Mouse (Mus musculus): ENCODE measurements around the gene Aph1b. TPM values are rescaled to one million over a fixed set of nuclear protein-coding genes. Genes with fewer than 3 reads are reported as not detected.
"Not testable (repeated sequence)": the region's sequence is repeated elsewhere in the genome, so short reads cannot be mapped to it uniquely, and the experiment has no call there.

Gene Aph1b
- 10 to 100 TPM; 20.2 to 21.5 TPM for total RNA-seq (2021)

DNA sequence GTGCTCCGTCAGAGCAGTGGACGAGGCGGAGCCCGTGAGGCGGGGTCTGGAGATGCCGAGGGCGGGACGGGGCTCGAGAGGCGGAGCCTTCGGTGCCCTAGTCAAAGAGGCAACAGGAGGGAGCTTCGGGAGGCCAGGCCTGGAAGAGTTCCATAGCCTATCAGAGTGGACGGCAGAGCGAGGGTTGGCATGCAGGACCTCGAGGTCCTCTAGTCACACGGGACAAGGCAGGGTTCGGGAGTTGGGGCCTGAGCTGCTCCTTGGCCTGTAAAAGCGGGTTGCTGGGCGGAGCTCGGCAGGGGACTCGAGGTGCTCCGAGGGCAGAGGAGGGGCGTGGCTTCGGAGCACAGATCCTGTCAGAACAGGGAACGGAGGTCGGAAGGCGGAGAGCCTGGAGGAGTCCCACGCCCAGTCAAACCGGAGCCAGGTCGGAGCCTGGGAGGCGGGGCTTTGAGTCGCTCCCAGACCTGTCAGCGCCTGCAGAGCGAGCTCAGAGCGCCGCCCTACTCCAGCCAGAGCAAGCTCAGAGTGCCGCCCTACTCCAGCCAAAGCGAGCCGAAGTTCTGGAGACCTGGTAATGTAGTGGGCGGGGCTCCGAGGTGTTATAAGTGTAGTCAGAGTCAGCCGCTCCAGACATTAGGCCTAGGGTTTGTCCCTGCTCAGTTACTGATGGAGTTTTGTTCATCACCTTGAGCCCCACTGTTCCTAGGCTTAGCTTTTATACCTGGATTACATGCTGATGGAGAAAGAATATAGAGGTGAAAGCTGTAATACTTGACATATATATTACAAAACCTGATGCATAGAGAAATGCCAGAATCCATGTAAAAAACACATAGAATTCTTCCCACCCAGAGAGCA lies at the start of gene Aph1b:
Gene Aph1b, minus strand, starts transcription at position 27 of the 861 bp plus-strand sequence.
- DNase-seq (ENCODE audit: low spot score in 2 of 2): peak; percentile 92 to 97
- intact Hi-C loops (cut with DNase I): loop anchor here (2.0 to 5.0 kb wide), 2 partner anchors 247 to 283 kb away; no protein-coding TSS in a partner anchor

DNA sequence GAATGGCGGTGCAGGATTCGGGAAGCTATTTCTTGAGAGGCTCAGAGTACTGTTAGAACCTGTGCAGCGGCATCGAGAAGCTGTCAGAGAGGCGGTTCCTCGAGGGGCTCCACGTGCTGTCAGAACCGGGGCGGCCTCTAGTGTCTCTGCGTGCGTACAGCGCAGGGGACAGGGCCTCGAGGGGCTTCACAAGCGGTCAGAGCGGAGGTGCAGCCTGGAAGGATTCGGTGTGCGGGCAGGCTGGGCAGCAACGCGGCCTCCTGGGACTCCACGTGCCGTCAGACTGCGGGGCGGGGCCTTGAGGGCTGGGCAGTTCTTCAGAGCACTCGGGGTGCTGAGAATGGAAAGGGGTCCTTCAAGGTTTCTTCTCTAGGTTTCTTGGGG lies 39.8 kb upstream of the Aph1b start:
- intact Hi-C loops (cut with DNase I): no loop called here
- no peak for DNase-seq (ENCODE audit: low spot score in 2 of 2)

DNA sequence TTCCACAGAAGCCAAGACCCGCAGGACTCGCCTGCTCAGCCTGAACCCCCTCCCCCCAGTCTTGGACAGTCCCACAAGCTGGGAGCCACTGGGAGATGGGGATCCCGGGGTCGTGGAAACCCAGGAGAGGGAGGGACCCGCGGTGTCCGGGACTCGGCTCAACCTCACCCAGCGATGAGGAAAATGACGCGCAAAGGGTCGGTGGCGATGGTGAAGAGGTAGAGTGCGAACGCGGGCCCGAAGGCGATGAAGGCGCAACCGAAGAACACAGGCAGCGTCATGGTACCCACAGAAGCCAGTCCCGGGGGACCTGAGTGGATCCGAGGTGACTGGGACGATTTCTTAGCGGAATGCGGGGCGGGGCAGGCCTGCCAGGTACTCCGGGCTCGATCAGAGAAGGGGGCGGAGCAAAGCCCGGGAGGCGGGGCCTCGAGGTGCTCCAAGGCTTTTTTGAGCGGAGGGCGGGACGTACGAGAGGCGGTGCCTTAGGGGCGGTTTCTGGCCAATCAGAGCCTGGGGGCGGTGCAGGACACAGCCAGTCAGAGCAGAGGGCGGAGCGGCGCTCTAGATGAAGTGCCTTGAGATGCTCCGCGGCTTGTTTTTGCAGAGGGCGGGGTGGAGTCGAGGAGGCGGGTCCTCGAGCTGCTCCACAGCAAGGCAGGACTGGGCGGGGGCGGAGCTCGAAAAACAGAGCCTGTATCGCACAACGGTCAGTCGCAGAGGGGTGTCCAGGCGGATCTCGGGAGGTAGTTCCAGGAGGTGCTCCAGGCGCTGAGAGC lies 39.2 kb upstream of the Aph1b start, which contains the start of gene Aph1c:
Gene Aph1c, minus strand, starts transcription at position 409 of the 779 bp plus-strand sequence.
- intact Hi-C loops (cut with DNase I): loop anchor here (1.0 to 5.0 kb wide), 2 partner anchors 85 to 103 kb away; partner anchors contain the start of gene Rab8b
- peak; percentile 98 to 100 for DNase-seq (ENCODE audit: low spot score in 2 of 2)

DNA sequence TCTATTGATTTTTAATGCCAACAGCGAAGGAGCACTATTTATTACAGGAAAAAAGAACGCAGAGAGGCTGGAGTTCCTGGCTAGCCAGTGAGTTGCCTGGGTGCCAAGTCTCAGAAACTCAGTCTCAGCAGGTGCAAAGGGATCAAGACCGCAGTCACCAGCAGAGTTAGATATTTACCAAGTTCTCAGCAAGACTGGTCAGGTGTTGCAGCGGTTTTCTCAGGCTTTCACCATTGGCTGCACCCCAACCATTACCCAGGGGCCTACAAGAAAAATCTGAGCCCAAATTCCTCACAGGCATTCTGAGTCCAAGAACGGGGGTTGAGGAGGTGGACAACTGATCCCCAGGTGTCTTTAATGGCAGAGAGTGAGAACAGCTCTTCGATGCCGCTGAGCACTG lies 38.6 kb upstream of the Aph1b start:
- DNase-seq (ENCODE audit: low spot score in 2 of 2): peak in 1 of 2 experiments; percentile 18
- intact Hi-C loops (cut with DNase I): loop anchor here (1.0 to 5.0 kb wide), 2 partner anchors 85 to 103 kb away; partner anchors contain the start of gene Rab8b

DNA sequence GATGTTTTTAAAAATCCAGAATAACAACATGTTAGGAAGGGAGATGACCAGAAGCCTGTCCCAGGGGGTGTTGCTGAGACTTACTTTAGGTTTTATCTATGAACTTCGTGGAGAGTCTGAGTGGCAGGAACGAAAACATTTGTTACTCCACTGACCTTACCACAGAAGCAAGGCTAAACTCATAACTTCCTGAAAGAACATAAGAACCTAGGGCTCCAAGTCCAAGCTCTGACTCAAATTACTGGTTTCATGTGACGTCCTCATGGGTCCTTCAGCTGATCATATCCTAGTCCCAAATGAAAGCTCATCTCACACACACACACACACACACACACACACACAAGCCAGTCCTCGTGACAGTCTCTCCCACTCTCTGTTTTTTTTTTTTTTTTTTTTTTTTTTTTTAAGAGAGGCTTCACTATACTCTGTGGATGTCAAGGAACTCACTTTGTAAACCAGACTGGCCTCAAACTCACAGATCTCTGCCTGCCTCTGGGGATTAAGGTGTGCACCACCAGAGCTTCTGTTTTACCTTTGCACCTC lies 37.1 kb upstream of the Aph1b start:
- intact Hi-C loops (cut with DNase I): loop anchor here (5.0 kb wide), 1 partner anchor 105 kb away; no protein-coding TSS in a partner anchor
- no peak for DNase-seq (ENCODE audit: low spot score in 2 of 2)

DNA sequence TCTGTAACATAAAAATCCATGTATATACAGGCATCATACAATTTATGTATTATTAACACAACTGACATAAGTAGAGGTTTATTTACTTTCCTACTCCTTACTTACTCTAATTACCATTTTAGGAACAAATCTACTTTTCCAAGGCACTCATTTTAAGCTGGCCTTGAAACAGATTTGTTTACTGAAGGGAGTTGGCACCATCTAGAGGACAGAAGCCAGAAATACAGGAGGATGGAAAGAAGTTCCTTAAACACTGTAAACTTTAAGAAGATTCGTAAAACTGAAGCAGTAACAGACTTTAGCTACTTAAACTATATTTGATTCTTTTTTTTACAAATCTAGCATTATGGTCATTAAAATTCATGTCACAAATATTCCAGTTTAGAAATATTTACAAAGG lies 30.7 kb upstream of the Aph1b start:
- DNase-seq (ENCODE audit: low spot score in 2 of 2): peak; percentile 28 to 67
- intact Hi-C loops (cut with DNase I): loop anchor here (5.0 kb wide), 2 partner anchors 179 to 314 kb away; partner anchors contain the start of gene Fbxl22

DNA sequence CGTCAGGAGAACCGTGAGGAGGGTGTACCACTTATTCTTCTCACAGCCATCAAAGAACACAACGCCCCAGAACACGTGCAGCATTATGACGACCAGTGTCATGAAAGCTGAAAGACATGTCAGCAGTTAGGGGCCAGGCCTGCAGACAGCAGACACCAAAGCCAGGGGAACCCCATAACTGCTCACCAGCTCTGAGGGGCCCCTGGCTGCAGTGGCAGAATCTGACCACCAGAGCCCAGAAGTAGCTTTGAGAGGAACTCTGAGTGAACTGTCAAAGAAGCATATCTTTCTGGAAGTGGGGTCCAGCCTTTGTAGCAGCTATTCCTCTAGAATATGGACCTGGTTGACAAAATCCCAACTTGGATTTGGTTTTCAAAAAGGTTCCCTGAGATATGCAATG lies 27.0 kb upstream of the Aph1b start:
- DNase-seq (ENCODE audit: low spot score in 2 of 2); intact Hi-C loops (cut with DNase I): not testable (repeated sequence)

DNA sequence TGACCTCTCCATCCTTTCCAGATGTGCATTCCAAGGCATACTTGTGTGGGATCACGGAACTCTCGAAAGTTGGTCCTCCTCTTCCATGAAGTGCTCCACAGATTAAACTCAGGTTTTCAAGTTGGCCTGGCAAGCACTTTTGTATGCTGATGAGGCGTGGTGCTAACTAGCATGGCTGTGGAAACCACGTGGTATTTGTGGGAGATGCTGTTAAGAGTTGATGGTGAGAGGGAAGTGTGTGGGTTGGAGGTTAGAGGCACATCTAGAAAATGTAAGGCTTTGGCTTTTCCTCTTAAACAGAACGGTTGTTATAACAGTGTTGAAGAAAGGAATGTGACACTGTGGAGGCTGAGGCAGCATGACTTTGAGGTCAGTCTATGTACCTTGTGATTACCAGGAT lies 25.7 kb upstream of the Aph1b start:
- intact Hi-C loops (cut with DNase I): loop anchor here (2.0 kb wide), 1 partner anchor 40 kb away; no protein-coding TSS in a partner anchor
- DNase-seq (ENCODE audit: low spot score in 2 of 2): no peak

DNA sequence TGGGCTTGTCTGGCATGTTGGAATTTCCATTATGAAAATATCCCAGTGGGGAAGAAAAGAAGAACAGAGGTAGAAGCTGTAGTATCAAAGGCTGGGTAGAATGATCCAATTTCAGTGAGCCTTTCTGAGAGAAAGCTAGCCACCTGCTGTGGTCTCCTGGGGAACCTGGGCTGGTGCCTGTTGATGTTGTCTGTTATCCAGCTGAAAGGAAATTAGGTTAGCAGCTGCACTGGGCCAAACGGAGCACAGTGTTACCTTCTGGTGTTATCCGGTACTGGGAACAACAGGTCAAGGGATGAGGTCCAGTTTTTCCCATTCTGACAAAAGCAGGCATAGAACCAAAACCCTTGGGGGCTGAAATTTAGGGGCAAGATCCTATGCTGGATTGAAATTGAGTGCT lies 18.1 kb upstream of the Aph1b start:
- no peak for DNase-seq (ENCODE audit: low spot score in 2 of 2)
- intact Hi-C loops (cut with DNase I): no loop called here

DNA sequence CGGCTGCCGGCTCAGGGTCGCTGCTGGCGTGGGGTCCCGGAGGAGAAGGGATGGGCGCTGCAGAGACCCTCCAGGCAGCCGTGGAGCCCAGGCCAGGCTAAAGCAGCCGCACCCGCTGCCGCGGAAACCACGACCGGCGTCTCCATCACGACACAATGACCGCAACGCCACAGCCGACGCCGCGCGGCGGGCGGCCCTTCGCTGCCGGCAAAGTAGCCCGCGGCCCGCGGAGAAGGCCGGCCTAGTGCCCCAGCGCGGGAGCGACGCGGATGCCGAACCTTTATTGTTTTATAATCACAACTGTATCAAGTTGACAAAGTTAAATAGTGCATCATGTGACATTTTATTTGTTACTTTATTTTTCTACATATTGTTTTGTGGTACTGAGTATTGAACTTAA lies 10.7 kb upstream of the Aph1b start:
- DNase-seq (ENCODE audit: low spot score in 2 of 2); intact Hi-C loops (cut with DNase I): not testable (repeated sequence)

DNA sequence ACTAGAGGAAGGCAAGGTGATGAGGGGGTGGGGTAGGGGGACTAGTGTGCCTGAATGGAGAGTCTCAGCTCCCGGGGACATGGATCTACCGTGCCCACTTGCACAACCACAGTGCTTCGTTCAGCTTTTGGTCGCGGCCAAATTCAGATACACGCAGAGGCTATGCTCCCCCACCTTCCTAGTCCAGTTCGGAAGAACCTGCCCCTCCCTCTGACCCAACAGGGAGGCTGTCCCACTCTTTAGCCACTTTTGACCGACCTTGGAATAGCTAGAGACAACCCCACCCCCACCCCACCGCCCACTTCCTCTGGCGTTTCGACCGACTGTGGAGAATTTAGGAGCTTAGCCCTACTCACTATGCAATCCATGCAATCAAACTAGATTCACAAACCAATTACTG lies 6.7 kb upstream of the Aph1b start:
- intact Hi-C loops (cut with DNase I): no loop called here
- DNase-seq (ENCODE audit: low spot score in 2 of 2): no peak

DNA sequence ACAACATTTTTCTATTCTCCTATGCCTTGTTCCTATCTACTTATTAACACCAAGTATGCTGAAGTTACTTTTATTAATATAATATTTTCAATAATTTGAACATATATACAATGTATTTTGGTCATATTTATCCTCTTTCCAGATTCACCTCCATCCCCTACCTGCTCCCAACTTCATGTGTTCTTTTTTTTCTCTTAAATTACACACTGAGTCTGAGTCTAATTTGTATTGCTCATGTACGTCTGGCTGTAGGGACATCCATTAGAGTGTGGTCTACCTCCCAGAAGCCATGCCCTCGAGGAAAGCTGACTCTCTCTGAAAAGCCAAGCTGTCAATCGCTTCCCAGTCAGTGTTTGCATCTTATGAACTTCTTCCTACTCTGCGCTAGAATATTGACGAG lies 1.4 kb upstream of the Aph1b start, which contains the start of gene Gm10647:
Gene Gm10647, plus strand, starts transcription at position 301 of the 400 bp plus-strand sequence.
- intact Hi-C loops (cut with DNase I): loop anchor here (5.0 kb wide), 1 partner anchor 246 kb away; no protein-coding TSS in a partner anchor
- no peak for DNase-seq (ENCODE audit: low spot score in 2 of 2)

DNA sequence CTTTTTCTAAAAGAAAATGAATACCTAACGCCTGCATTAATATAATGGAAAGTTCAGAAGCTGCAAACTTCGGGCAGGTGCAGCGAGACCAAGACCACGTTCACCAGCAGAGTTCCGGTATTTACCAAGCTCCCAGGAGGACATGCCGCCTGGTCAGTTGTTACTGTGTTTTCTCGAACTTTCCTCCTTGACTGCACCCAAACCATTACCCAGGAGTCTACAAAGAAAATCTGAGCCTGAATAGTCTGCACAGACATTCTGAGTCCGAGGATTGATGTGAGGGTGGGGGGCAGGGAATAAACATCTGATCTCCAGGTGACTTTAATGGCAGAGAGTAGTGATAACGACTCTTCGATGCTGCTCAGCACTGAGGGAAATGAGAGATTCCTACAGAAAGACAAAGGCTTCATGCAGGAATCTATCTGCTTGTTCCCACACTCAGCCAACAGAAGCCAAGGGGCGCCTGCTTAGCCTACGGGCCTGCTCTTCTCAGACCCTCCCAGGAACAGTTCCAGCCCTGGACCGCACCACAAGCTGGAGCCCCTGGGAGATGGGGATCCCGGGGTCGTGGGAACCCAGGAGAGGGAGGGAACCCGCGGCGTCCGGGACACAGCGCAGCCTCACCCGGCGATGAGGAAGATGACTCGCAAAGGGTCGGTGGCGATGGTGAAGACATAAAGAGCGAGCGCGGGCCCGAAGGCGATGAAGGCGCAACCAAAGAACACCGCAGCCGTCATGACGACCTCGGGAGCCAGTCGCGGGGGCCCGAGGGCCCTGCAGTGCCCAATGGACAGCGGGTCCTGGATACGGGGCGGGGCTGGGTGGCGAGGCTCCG lies 444 bp downstream of the Aph1b start:
- intact Hi-C loops (cut with DNase I): loop anchor here (2.0 to 5.0 kb wide), 2 partner anchors 247 to 282 kb away; no protein-coding TSS in a partner anchor
- DNase-seq (ENCODE audit: low spot score in 2 of 2): peak in 1 of 2 experiments; percentile 16

DNA sequence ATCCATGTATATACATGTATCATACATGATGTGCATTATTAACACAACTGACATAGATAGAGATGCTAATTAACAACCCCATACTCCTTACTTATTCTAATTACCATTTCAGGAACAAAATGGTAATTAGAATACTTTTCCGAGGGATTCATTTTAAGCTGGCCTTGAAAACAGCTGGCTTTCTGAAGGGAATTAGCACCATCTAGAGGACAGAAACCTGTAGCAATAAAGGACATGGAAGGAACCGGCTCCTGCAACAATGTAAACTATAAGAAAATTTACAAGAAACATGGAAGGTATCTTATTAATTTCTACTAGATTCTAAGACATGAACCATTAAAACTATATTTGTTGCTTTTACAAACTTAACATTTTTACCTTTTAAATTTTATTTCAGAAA lies 7.5 kb downstream of the Aph1b start:
- intact Hi-C loops (cut with DNase I): loop anchor here (5.0 kb wide), 2 partner anchors 81 to 141 kb away; no protein-coding TSS in a partner anchor
- DNase-seq (ENCODE audit: low spot score in 2 of 2): peak in 1 of 2 experiments; percentile 65

DNA sequence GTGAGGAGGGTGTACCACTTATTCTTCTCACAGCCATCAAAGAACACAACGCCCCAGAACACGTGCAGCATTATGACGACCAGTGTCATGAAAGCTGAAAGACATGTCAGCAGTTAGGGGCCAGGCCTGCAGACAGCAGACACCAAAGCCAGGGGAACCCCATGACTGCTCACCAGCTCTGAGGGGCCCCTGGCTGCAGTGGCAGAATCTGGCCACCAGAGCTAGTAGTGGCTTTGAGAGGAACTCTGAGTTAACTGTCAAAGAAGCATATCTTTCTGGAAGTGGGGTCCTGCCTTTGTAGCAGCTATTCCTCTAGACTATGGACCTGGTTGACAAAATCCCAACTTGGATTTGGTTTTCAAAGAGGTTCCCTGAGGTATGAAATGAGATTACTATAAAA lies 10.7 kb downstream of the Aph1b start:
- intact Hi-C loops (cut with DNase I); DNase-seq (ENCODE audit: low spot score in 2 of 2): not testable (repeated sequence)

DNA sequence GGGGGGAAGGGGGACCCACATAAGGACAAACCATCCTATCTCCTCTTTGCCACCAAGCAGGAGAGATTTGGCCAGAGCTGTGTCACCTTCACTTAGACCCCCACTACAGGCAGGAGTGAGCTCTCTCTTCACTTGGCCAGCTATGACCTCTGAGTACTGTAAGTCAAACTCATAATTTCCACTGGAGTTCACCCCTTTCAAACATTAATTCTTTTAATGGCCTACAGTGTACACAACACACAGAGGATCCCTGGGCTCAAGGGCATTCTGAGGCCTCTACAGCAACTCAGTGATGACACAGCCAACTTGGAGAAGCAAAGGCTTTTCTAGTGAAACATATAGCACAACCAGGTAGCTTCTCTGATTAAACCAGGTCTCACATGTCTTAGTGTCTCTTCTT lies 24.6 kb downstream of the Aph1b start:
- DNase-seq (ENCODE audit: low spot score in 2 of 2): no peak
- intact Hi-C loops (cut with DNase I): no loop called here

DNA sequence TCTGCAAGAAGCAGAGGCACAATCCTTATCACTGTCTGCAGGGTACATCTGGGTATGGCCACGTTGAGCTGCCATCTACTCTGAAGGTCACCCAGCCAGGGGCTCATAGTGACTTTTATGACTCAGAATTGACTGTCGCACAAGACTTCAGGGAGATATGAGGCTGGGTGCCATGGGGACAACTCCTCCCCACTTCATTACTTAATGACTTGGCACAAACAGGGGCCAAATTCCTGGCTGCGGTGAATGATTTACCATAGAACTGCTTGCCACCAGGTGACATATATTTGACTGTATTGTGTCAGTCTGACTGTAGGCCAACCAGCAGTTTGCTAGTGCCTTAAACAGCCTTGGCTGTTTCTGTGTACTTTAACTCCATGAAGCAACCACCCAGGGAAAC lies 26.0 kb downstream of the Aph1b start:
- intact Hi-C loops (cut with DNase I): no loop called here
- DNase-seq (ENCODE audit: low spot score in 2 of 2): no peak

DNA sequence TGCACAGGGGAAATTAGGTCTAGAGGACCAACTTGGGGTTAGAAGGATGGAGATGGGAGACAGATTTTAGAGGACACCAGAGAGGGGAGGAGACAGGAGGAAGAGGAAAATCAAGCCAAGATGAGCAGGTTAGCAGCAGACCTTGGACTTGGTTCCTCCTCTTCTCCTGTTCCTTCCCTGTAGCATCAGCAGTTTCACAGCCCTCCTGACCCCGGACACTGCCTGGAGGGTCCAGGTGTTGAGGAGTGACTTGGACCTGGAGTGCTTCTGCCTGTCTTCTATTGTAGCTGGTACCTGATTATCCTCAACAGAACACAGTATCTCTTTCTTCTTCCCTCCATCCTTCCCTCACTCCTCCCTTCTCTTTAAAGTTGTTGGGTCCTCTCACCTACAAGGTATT lies 26.6 kb downstream of the Aph1b start:
- intact Hi-C loops (cut with DNase I): no loop called here

DNA sequence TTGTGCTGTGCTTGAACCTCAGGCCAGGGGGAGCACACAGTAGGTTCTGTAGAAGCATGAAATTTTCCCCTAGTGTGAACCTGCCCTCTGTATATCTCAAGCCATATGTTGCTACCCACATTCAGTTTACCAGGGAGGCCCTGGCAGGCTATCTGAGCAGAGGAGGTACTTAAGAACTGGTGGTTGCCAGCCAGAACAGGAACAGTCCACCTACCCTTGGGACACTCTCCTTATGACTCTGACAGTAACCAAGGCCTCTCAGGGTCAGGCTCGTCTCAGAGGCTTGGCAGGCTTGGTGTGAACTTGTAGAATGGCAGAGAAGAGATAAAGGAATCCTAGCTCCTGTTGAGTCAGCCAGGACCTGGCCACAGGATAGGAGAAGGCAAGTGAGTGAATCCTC lies 34.3 kb downstream of the Aph1b start:
- intact Hi-C loops (cut with DNase I): no loop called here
- DNase-seq (ENCODE audit: low spot score in 2 of 2): no peak

More for the DNA sequence above, 26.6 kb downstream of the Aph1b start:
- DNase-seq (ENCODE audit: low spot score in 2 of 2): no peak

Measured in left cerebral cortex, postnatal 25 days (tissue).